Mouse (Mus musculus) megakaryocyte, embryonic 14.5 days (primary cell): ENCODE results near the gene Osgep. TPM values are rescaled to one million over a fixed set of nuclear protein-coding genes. Genes with fewer than 3 reads are reported as not detected.

ENCODE experiments used
- H3K27me3 ChIP-seq: replicated peaks from 2 replicates; pipeline ENCODE3; 2012; ENCODE audit warnings: inconsistent platforms
- H3K36me3 ChIP-seq: replicated peaks from 2 replicates; pipeline ENCODE3; 2012; ENCODE audit warnings: low read length, inconsistent platforms, mixed read lengths
- H3K4me1 ChIP-seq: 2 replicates; pipeline ENCODE4 v1.6.1; 2012; ENCODE audit warnings: inconsistent platforms
- H3K4me3 ChIP-seq: replicated peaks from 2 replicates; pipeline ENCODE3; 2012; ENCODE audit warnings: moderate library complexity, mild to moderate bottlenecking, inconsistent platforms
- H3K9me3 ChIP-seq: 2 replicates; pipeline ENCODE4 v1.6.1; 2012; ENCODE audit warnings: inconsistent platforms
- FLI1 ChIP-seq: IDR thresholded peaks from 2 replicates; pipeline ENCODE4 v1.6.1; 2012; ENCODE audit warnings: low read length, inconsistent platforms, mixed read lengths
- GATA1 ChIP-seq: IDR thresholded peaks from 3 replicates; pipeline ENCODE4 v1.6.1; 2012; ENCODE audit warnings: mixed read lengths, low read length, inconsistent platforms, borderline replicate concordance
- polyA plus RNA-seq: library from polyadenylated mRNA; stranded (reverse); fragments of >175 nt; gene quantifications from 2 replicates; pipeline ENCODE4 v1.2.3, GENCODE M21; 2012; ENCODE audit warnings: low replicate concordance; ENCODE audit not compliant: insufficient read depth

Gene Osgep
- polyA plus RNA-seq, 1 experiment: 14.5 TPM

- no peaks in the 10 kb centered on the region for H3K36me3 ChIP-seq
- H3K27me3 ChIP-seq: peaks cover 27% of the 10 kb centered on the region
- peaks cover 9% of the 10 kb centered on the region for H3K9me3 ChIP-seq
- TF ChIP-seq FLI1 (no peak), GATA1 (no peak)
- H3K4me1 ChIP-seq: peaks cover 24% of the 10 kb centered on the region
- peak within 1 kb of the TSS; percentile 19 for H3K4me3 ChIP-seq
Measured at GRCm38 (mm10) chr14:50897374-50897765, 27.3 kb downstream of the Osgep start, which contains the start of gene Klhl33. Klhl33 (minus strand) TSS chr14:50897507.

DNA sequence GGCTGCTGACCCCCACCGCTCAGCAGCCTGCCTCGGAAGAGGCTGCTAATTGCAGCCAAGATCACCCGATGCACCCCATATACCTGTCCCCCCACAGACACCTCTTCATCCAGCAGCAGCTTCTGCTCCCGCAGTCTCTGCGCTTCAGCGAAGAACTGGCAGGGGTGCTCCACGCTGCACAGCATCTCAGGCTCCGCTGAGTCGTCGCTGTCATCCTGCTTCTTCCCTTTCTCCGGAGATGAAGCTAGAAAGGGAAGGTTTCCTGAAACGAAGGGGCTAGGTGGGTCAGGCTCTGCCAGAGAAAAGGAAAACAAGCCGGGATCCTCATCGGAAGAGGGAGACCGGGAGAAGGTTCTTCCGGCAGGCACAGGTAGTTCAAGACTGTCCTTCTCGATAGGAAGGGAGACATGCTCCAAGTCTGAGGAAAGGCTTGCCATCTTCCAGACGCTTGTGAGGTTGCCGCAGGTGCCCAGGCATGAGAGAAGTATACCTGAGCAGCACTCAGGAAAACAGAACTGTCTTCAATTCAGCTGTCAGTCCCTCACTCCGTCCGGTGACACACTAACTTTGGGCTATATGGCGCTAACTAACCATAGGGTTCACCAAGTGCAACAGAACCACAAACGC lies 27.8 kb downstream of the Osgep start:
- Histone ChIP-seq H3K27me3 (peaks cover 32% of the 10 kb centered on the region), H3K9me3 (peaks cover 9% of the 10 kb centered on the region), H3K4me3 (peak overlapping the region; percentile 7), H3K36me3 (no peaks in the 10 kb centered on the region), H3K4me1 (peaks cover 25% of the 10 kb centered on the region)
- TF ChIP-seq FLI1: no peak
- no peak for TF ChIP-seq GATA1

GRCm38 (mm10) chr14:50895985-50896746 lies 28.5 kb downstream of the Osgep start:
- peak overlapping the region; percentile 19 for H3K4me3 ChIP-seq
- no peaks in the 10 kb centered on the region for H3K36me3 ChIP-seq
- TF ChIP-seq GATA1: no peak
- H3K9me3 ChIP-seq: peaks cover 9% of the 10 kb centered on the region
- H3K27me3 ChIP-seq: peaks cover 34% of the 10 kb centered on the region
- peaks cover 25% of the 10 kb centered on the region for H3K4me1 ChIP-seq

DNA sequence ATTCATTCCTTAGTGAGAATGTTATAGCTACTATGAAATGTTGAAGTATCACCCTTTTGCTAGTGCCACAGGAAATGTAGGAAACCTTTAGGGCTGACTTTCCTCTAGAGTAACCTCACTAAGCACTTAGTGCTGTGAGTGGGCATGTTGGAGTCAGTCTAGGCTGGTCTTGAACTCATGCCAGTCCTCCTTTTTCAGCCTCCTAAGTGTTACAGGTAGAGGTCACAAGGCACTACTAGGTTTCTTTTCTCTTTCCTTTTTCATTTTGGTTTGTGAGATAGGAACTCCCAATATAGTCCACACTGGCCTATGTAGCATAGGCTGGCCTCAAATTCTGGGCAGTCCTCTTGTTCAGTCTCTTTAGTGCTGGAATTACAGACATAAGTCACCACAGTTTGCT lies 29.3 kb downstream of the Osgep start:
- Histone ChIP-seq H3K4me1 (peaks cover 25% of the 10 kb centered on the region), H3K36me3 (no peaks in the 10 kb centered on the region), H3K9me3 (peaks cover 6% of the 10 kb centered on the region), H3K27me3 (peaks cover 34% of the 10 kb centered on the region), H3K4me3 (no peak overlapping the region)
- TF ChIP-seq GATA1: no peak
- no peak for TF ChIP-seq FLI1

- Histone ChIP-seq H3K4me3 (no peak overlapping the region), H3K9me3 (0 out of 2 replicates have a peak, but pooled peaks cover 2% of the 10 kb centered on the region), H3K4me1 (peaks cover 25% of the 10 kb centered on the region), H3K27me3 (peaks cover 34% of the 10 kb centered on the region), H3K36me3 (no peaks in the 10 kb centered on the region)
- TF ChIP-seq FLI1 (no peak), GATA1 (no peak)
Measured at GRCm38 (mm10) chr14:50892541-50893459, 31.9 kb downstream of the Osgep start.

- Histone ChIP-seq H3K4me1 (peaks cover 20% of the 10 kb centered on the region), H3K27me3 (peaks cover 29% of the 10 kb centered on the region), H3K36me3 (no peaks in the 10 kb centered on the region), H3K9me3 (peaks cover 6% of the 10 kb centered on the region; the same call in 1 of the 2 replicates), H3K4me3 (no peak overlapping the region)
- TF ChIP-seq FLI1 (no peak), GATA1 (no peak)
Measured at GRCm38 (mm10) chr14:50892091-50892490, 32.6 kb downstream of the Osgep start.

DNA sequence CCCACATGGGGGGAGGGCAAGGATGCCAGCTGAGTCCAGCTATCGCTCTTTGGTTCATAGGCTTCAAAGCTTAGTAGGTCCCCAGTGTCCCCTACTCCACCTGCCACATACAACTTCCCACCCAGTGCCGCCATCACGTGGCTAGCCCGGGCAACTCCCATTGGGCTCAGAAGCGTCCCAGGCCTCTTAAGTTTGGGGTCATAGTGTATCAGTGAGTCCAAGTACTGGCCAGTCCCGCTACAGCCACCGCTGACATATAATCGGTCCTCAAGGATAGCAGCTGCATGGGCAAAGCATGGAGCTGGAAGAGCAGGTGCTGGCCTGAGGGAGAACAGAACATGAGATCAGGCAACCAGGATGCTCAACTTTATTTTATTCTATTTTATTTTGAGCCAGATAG lies 33.1 kb downstream of the Osgep start:
- H3K36me3 ChIP-seq: no peaks in the 10 kb centered on the region
- H3K9me3 ChIP-seq: peaks cover 8% of the 10 kb centered on the region; the same call in 1 of the 2 replicates
- H3K4me3 ChIP-seq: no peak overlapping the region
- TF ChIP-seq FLI1 (no peak), GATA1 (no peak)
- H3K4me1 ChIP-seq: peaks cover 15% of the 10 kb centered on the region
- H3K27me3 ChIP-seq: peaks cover 25% of the 10 kb centered on the region

- TF ChIP-seq GATA1 (no peak), FLI1 (no peak)
- no peaks in the 10 kb centered on the region for H3K27me3 ChIP-seq
Measured at GRCm38 (mm10) chr14:50876236-50876950, 48.3 kb downstream of the Osgep start.

More at GRCm38 (mm10) chr14:50876236-50876950, 48.3 kb downstream of the Osgep start:
- Histone ChIP-seq H3K4me3 (no peak overlapping the region), H3K4me1 (peaks cover 9% of the 10 kb centered on the region), H3K36me3 (no peaks in the 10 kb centered on the region), H3K9me3 (no peaks in the 10 kb centered on the region)
